Mouse (Mus musculus) heart, embryonic 10.5 days (tissue): ENCODE data around the gene Rptn. TPM values are rescaled to one million over a fixed set of nuclear protein-coding genes. Genes with fewer than 3 reads are reported as not detected.

Source experiments
- DNase-seq: peaks from one replicate; pipeline ENCODE4 v3.0.0-alpha.2; 2017; ENCODE audit warnings: low spot score
- H3K27ac ChIP-seq: fragments of 300-500 bp; sonication (generic); 2 replicates; pipeline ENCODE4 v1.5.1; 2016; ENCODE audit warnings: mild to moderate bottlenecking
- H3K27me3 ChIP-seq: fragments of 300-500 bp; sonication (generic); 2 replicates; pipeline ENCODE4 v1.6.1; 2016; ENCODE audit warnings: mild to moderate bottlenecking; ENCODE audit not compliant: poor library complexity, insufficient read depth, severe bottlenecking
- H3K36me3 ChIP-seq: fragments of 300-500 bp; sonication (generic); 2 replicates; pipeline ENCODE4 v1.6.1; 2016; ENCODE audit warnings: mild to moderate bottlenecking, moderate library complexity
- H3K4me1 ChIP-seq: fragments of 300-500 bp; sonication (generic); 2 replicates; pipeline ENCODE4 v1.6.1; 2016; ENCODE audit warnings: mild to moderate bottlenecking
- H3K4me3 ChIP-seq: fragments of 300-500 bp; sonication (generic); 2 replicates; pipeline ENCODE4 v1.5.1; 2016; ENCODE audit warnings: mild to moderate bottlenecking, moderate library complexity
- H3K9me3 ChIP-seq: fragments of 300-500 bp; sonication (generic); 2 replicates; pipeline ENCODE4 v1.6.1; 2016; ENCODE audit warnings: mild to moderate bottlenecking, moderate library complexity
- WGBS: fragments of 180-500 bp; shearing (Covaris S2); methylation state at CpG from one replicate; pipeline ENCODE4 v1.1.7; 2016; 5-methylcytosine and 5-hydroxymethylcytosine counted together
- polyA plus RNA-seq: library from polyadenylated mRNA; unstranded; fragments of >200 nt; fragmentation: Nextera tagmentation; extraction: Ambion mirVana; gene quantifications from 2 replicates; pipeline ENCODE4 v1.2.1, GENCODE M21; 2016

The Rptn gene
- not detected in 2 replicates for polyA plus RNA-seq

DNA sequence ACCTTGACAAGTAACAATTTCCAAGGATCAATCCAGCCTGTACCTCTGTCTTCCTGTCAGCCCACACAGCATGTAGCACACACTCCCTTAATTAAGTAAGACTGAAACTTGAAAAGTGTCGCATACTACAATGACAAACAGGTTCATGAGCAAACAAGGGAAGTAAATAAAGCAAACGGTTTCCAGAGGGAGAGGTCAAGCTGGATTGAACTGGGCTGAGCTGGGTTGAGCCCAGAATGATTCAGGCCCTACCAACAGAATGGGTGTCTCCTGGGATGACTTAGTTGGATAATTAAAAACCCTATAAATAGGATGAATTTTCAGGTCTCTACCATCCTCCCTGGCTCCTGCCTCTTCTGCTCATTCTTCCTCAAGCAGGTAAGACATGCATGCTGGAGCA lies at the start of gene Rptn:
Rptn (plus strand) TSS at position 334 of the 400 bp plus-strand sequence.
- DNase-seq = no peak
- Histone ChIP-seq H3K27me3 (no peaks in the 10 kb centered on the region), H3K4me1 (no peaks in the 10 kb centered on the region), H3K36me3 (no peaks in the 10 kb centered on the region), H3K9me3 (no peaks in the 10 kb centered on the region), H3K27ac (no peak within 1 kb of the TSS), H3K4me3 (no peak within 1 kb of the TSS)
- 70% methylated on average over 2 of the region's 2 CpGs for WGBS

DNA sequence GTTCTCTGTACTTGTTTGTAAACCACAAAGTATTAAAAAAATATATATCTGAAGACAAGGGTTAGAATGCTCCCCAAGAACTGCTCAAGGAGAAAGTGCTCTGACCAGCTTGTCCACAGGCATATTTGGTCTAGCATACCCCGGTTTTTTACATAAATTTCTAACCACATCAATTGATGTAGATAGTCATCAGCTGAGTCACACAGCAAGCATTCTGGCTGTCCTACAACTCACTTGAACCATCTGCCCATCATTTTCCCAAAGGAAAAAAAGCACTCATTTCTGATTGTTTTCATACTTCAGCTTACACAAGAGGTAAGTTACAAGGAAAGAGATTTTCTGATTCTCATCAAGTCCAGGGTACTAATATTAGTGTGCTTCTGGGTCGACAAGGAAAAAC lies 46.6 kb upstream of the Rptn start:
- no peaks in the 10 kb centered on the region for H3K9me3 ChIP-seq
- no peaks in the 10 kb centered on the region for H3K27me3 ChIP-seq
- H3K36me3 ChIP-seq = no peaks in the 10 kb centered on the region
- 75% methylated on average over 2 of the region's 2 CpGs for WGBS
- no peak for DNase-seq
- H3K4me1 ChIP-seq = no peaks in the 10 kb centered on the region
- no peak overlapping the region for H3K27ac ChIP-seq
- no peak overlapping the region for H3K4me3 ChIP-seq

DNA sequence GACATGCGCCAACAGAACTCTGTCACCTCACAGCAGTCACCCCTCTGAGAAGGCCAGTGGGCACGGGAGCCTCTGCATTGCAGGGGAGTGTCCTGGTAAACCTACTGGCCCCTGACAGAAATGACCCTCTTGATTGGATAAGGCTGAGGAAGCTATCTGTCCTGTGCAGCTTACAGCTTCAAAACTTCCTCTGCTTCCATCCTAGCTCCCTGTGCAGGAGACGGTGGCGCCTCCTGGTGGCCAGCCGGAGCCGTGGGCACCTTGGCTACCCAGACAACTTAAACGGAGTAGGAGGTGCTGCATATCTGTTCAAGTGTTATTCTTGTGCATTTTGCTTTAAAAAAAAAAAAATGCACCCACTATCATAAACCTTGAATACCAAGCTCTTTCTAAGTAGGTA lies 33.5 kb upstream of the Rptn start:
- WGBS = 20% methylated on average over 7 of the region's 7 CpGs

DNA sequence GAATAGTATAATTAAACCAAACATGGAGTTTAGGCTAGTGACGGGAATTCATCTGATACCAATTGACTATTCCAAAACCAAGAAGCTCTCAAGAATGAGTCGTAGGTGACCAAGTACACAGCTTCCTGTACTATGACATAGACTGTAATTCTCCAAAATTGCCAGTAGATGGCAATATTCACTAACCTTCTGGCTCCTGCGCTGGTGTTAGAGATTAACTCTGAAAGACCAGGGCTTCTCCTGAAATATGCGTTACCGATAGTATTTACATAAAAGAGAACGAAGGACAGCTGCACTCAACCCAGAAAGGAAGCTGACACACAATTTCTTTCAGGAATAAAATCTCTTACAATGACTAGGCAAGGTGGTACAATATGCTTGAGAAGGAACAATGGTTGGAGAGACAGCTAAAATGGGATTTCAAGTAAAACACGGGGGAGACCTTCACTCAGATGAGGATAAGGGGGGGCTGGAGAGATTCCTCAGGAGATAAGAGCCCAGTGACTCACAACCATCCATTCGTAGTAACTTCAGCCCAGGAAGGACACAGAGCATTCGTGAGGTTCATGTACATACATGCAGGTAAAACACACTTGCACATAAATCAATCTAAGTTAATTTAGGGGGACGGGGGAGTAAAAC lies 31.4 kb upstream of the Rptn start:
- 12% methylated on average over 10 of the region's 10 CpGs for WGBS
- Histone ChIP-seq H3K36me3 (no peaks in the 10 kb centered on the region), H3K27me3 (no peaks in the 10 kb centered on the region), H3K4me1 (no peaks in the 10 kb centered on the region), H3K27ac (no peak overlapping the region), H3K4me3 (no peak overlapping the region), H3K9me3 (no peaks in the 10 kb centered on the region)
- DNase-seq = no peak

More for the DNA sequence above, 33.5 kb upstream of the Rptn start:
- H3K9me3 ChIP-seq = no peaks in the 10 kb centered on the region
- no peak overlapping the region for H3K27ac ChIP-seq
- no peaks in the 10 kb centered on the region for H3K36me3 ChIP-seq
- H3K4me3 ChIP-seq = no peak overlapping the region
- H3K27me3 ChIP-seq = no peaks in the 10 kb centered on the region
- no peaks in the 10 kb centered on the region for H3K4me1 ChIP-seq
- DNase-seq = no peak

DNA sequence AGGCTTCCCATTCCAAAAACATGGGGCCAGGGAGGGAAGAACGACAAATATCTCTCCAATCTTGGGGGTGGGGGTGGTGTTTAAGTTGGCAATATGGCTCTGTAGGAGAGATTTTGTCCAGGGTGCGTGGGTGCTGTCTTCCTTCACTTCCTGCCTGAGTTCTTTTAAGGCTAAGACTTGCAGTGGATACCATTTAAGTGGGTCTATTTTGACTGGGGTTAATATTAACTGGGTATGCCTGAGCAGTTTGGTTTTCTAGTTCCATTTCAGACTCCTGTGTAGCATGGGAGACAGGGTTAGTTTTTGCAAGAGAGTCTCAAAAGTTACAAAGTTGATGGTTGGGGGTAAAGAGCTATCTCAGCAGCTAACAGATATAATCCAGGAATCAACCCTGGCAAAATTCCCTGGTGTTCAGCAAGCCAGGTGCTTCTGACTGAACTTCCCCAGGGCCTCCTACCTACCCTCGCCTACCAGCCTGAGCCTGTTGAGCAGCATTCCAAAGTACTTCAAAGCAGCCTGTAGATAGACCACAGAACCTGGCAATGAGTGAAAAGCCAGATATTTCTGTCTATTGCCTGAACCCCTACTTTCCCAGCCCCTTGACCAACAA lies 26.4 kb upstream of the Rptn start:
- Histone ChIP-seq H3K36me3 (no peaks in the 10 kb centered on the region), H3K27me3 (no peaks in the 10 kb centered on the region), H3K27ac (no peak overlapping the region), H3K9me3 (no peaks in the 10 kb centered on the region), H3K4me1 (peaks cover 3% of the 10 kb centered on the region; the same call in 1 of the 2 replicates), H3K4me3 (no peak overlapping the region)
- no peak for DNase-seq
- WGBS = 45% methylated on average over 3 of the region's 3 CpGs

DNA sequence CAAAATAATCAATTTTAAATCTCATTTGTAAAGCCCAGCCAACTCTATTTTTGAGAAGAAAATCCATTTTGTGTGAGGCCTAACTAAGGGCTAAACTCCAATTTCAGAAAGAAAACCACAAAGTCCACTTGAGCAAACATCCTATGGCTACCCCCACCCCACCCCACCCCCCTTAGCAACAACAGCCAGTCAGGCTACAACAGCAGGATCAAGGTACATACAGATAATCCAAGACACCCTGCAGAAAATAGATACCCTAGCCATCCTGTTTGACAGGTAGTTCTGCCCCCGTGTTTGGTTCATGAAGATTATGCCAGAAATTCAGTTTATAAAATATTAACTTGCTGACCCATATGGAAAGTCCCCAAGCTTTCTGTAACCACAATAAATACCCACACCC lies 25.3 kb upstream of the Rptn start:
- Histone ChIP-seq H3K9me3 (no peaks in the 10 kb centered on the region), H3K4me3 (no peak overlapping the region), H3K36me3 (no peaks in the 10 kb centered on the region), H3K27me3 (no peaks in the 10 kb centered on the region), H3K27ac (no peak overlapping the region), H3K4me1 (peaks cover 3% of the 10 kb centered on the region; the same call in 1 of the 2 replicates)
- 61% methylated on average over 1 of the region's 1 CpGs for WGBS
- no peak for DNase-seq

DNA sequence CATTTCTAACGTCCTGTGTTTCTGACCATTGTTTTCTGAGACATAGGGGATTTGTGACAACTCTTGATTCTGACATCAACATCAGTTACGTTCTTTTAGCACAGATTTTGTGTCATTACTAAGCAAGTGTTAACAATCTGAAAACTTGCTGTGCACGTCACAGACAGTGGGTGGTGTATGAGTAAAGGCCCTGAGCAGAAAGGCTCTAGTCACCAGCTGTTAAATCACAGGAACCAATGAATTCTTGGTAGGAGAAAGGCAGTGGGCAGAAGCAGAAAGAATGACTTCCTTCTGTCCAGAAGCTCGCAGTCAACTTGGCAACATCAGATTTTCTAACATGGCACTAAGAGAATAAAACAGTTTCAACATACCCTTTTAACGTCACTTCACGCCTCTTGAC lies 20.1 kb upstream of the Rptn start:
- H3K4me3 ChIP-seq = no peak overlapping the region
- no peak overlapping the region for H3K27ac ChIP-seq
- 69% methylated on average over 6 of the region's 6 CpGs for WGBS
- no peaks in the 10 kb centered on the region for H3K9me3 ChIP-seq
- DNase-seq = no peak
- H3K4me1 ChIP-seq = no peaks in the 10 kb centered on the region
- no peaks in the 10 kb centered on the region for H3K36me3 ChIP-seq
- no peaks in the 10 kb centered on the region for H3K27me3 ChIP-seq

DNA sequence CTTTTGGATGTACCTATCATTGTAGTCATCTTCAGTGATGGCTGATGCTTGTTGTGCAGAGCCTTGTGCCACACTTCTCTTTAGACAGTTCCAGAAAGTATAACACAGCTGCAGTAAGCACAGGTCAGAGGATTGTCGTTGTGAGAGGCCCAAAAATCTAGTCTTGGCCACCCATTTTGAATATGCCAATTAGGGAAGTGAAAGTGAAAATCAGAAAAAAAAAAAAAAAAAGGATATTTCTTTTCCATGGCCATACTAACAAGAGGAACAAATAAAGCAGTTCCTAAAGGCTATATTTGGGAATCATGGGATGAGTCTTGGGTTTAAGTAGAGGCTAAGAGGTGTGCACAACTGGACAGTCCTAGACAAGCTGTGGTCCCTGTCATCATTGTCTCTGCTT lies 18.3 kb upstream of the Rptn start:
- no peak for DNase-seq
- Histone ChIP-seq H3K36me3 (no peaks in the 10 kb centered on the region), H3K27ac (no peak overlapping the region), H3K27me3 (no peaks in the 10 kb centered on the region), H3K4me1 (no peaks in the 10 kb centered on the region), H3K9me3 (no peaks in the 10 kb centered on the region), H3K4me3 (no peak overlapping the region)
- 74% methylated on average over 1 of the region's 1 CpGs for WGBS

DNA sequence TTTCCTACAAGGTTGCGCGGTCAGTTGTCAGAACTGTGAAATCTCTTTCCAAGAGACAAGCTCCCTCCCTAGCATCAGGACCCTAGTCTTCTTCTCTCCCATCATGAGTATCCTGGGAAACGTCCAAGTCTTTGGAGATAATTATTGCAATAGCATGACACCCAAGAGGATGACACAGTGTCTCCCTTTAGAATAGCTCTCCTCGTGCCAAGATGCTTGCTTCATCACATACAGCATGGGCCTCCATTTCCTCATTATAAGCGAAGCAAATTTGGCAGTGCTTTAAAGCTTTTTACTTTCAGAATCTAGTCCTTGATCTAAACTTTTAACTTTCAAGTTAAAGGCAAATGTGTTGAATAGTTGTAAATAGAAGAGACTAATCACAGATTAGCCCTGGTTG lies 17.9 kb upstream of the Rptn start:
- H3K27ac ChIP-seq = no peak overlapping the region
- H3K9me3 ChIP-seq = no peaks in the 10 kb centered on the region
- H3K4me1 ChIP-seq = no peaks in the 10 kb centered on the region
- DNase-seq = no peak
- no peaks in the 10 kb centered on the region for H3K36me3 ChIP-seq
- H3K27me3 ChIP-seq = no peaks in the 10 kb centered on the region
- WGBS = 87% methylated on average over 5 of the region's 5 CpGs
- no peak overlapping the region for H3K4me3 ChIP-seq

DNA sequence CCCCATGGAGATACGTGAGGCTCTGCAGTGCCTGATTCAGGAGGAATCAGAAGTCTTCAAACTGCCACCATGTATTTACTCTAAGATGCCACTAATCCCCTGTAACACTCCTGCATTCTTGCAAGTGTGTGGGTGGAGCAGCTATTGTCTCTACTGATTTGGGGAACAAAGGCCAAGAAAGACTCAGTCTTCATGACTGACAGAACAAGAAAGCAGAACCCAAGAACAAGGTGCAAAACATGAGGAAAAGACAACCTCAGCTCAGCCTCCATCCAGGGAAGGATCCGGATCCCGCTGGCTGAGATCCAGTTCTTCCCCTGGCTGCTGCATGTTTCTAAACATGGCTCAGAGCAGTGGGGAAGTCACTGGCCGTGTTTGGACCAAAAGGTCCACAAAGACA lies 15.4 kb upstream of the Rptn start:
- no peaks in the 10 kb centered on the region for H3K4me1 ChIP-seq
- H3K4me3 ChIP-seq = no peak overlapping the region
- no peak overlapping the region for H3K27ac ChIP-seq
- DNase-seq = no peak
- H3K36me3 ChIP-seq = no peaks in the 10 kb centered on the region
- no peaks in the 10 kb centered on the region for H3K27me3 ChIP-seq
- WGBS = 59% methylated on average over 4 of the region's 4 CpGs
- H3K9me3 ChIP-seq = no peaks in the 10 kb centered on the region

DNA sequence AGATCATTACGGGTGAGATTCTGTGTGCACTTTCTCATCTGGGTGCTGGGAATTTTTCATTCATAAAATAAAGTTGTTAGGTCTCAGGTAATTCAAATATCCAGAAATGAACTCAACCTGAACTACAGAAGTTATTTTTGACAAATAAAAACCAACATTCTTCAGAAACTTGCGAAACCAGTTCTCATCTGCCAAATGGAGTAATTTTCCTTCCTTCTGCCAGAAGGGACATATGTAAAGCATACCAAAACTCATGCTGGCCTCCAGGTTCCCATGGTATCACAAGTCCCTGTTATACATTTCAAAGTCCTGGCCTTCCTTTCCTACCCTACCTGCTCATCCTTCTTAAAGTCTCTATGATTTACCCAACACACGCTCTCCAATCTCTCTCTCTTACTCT lies 10.4 kb downstream of the Rptn start:
- H3K27ac ChIP-seq = no peak overlapping the region
- H3K36me3 ChIP-seq = no peaks in the 10 kb centered on the region
- no peak overlapping the region for H3K4me3 ChIP-seq
- H3K27me3 ChIP-seq = no peaks in the 10 kb centered on the region
- DNase-seq = no peak
- WGBS = 87% methylated on average over 3 of the region's 3 CpGs
- no peaks in the 10 kb centered on the region for H3K4me1 ChIP-seq
- no peaks in the 10 kb centered on the region for H3K9me3 ChIP-seq

DNA sequence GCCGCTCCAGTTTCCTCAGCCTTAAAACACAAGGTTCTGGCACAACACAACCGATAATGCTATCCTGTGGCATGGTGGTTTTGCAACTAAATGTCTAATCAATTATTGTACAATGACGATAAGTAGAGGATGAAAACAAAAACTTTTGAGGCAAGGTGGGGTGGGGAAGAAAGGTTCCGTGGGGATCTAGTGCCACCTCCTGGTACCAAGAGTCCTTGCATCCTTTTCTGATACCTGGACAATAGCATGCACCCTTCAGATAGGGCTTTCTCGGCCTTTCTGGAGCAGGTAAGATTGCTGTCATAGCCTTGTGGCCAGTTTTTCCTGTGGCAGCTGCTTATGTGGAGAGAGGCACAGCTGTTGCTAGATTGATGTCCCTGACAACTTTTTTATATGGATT lies 13.5 kb downstream of the Rptn start:
- Histone ChIP-seq H3K4me1 (no peaks in the 10 kb centered on the region), H3K9me3 (no peaks in the 10 kb centered on the region), H3K27ac (no peak overlapping the region), H3K4me3 (no peak overlapping the region), H3K36me3 (no peaks in the 10 kb centered on the region), H3K27me3 (no peaks in the 10 kb centered on the region)
- DNase-seq = no peak
- WGBS = 33% methylated on average over 5 of the region's 5 CpGs

DNA sequence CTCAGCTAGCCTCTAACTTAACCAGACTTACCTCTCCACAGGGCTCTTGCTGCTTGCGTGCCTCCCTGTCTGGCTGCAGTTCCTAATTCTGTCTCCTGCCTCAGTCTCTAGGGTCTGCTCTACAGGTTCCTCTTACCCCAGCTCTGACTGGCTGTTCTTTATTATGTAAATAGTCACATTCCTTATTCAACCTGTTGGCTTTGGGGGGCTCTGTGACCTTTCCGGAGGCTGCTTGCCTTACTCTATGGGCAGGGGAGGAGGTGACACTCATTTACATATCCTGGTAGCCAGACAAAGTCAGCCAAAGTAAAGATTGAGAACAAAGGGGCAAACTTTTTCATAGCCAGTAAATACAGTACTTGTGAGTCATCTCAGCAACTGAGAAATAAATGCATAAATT lies 18.4 kb downstream of the Rptn start:
- DNase-seq = no peak
- Histone ChIP-seq H3K4me3 (no peak overlapping the region), H3K36me3 (no peaks in the 10 kb centered on the region), H3K27ac (no peak overlapping the region), H3K4me1 (no peaks in the 10 kb centered on the region), H3K9me3 (no peaks in the 10 kb centered on the region), H3K27me3 (no peaks in the 10 kb centered on the region)
- 25% methylated on average over 2 of the region's 2 CpGs for WGBS

DNA sequence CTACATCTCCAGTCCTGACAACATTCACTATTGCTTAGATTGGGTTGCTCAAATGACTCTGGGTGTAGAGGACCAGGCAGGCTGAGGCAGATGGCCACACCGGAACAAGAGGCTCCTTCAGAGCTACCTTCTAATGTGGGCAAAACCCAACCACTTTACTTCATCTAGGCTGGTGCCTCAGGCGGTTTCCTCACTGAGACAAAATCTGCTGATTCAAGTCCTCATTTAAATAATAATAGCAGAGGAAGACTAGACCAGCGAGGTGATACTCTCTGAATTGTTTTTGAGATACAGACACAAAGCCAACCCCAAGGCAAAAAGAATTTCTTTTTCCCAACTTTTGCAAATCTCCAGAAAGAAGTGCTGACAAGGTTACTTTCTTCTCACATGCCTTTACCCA lies 38.2 kb downstream of the Rptn start:
- H3K4me1 ChIP-seq = no peaks in the 10 kb centered on the region
- no peak overlapping the region for H3K27ac ChIP-seq
- no peak for DNase-seq
- H3K27me3 ChIP-seq = no peaks in the 10 kb centered on the region
- 54% methylated on average over 3 of the region's 3 CpGs for WGBS
- H3K36me3 ChIP-seq = no peaks in the 10 kb centered on the region
- H3K9me3 ChIP-seq = no peaks in the 10 kb centered on the region
- no peak overlapping the region for H3K4me3 ChIP-seq
